Mouse (Mus musculus) midbrain, postnatal 0 days (tissue): Measurements from ENCODE around the gene AU040320. TPM values are rescaled to one million over a fixed set of nuclear protein-coding genes. Genes with fewer than 3 reads are reported as not detected.

Source experiments
- ATAC-seq: fragments of 200-750 bp; cut with Nextera tagmentation; 2 replicates; pipeline ENCODE4 v1.8.0; 2017; ENCODE audit warnings: moderate number of reproducible peaks, mild to moderate bottlenecking, moderate TSS enrichment, moderate library complexity; ENCODE audit not compliant: low FRiP score
- DNase-seq: peaks from one replicate; pipeline ENCODE4 v3.0.0-alpha.2; 2015; ENCODE audit warnings: low spot score
- H3K27ac ChIP-seq: fragments of 300-500 bp; sonication (generic); 2 replicates; pipeline ENCODE4 v1.5.1; 2014; ENCODE audit warnings: low read depth, mild to moderate bottlenecking, low read length, mixed read lengths
- H3K27me3 ChIP-seq: fragments of 300-500 bp; sonication (generic); 2 replicates; pipeline ENCODE4 v1.6.1; 2014; ENCODE audit warnings: low read length, control low read depth, mixed read lengths; ENCODE audit not compliant: insufficient read depth
- H3K36me3 ChIP-seq: fragments of 300-500 bp; sonication (generic); 2 replicates; pipeline ENCODE4 v1.6.1; 2014; ENCODE audit warnings: low read length, control low read depth, mixed read lengths; ENCODE audit not compliant: insufficient read depth
- H3K4me1 ChIP-seq: fragments of 300-500 bp; sonication (generic); 2 replicates; pipeline ENCODE4 v1.6.1; 2014; ENCODE audit warnings: mild to moderate bottlenecking, control low read depth, antibody characterized with exemption, low read length, mixed read lengths; ENCODE audit not compliant: insufficient read depth
- H3K4me2 ChIP-seq: fragments of 300-500 bp; sonication (generic); 2 replicates; pipeline ENCODE4 v1.6.1; 2014; ENCODE audit warnings: low read depth, mild to moderate bottlenecking, low read length, mixed read lengths; ENCODE audit not compliant: poor library complexity, severe bottlenecking
- H3K4me3 ChIP-seq: fragments of 300-500 bp; sonication (generic); 2 replicates; pipeline ENCODE4 v1.5.1; 2014; ENCODE audit warnings: low read depth, mild to moderate bottlenecking, low read length, moderate library complexity
- H3K9ac ChIP-seq: fragments of 300-500 bp; sonication (generic); replicated peaks from 2 replicates; pipeline ENCODE4 v1.6.1; 2014; ENCODE audit warnings: mild to moderate bottlenecking, low read length, moderate library complexity, mixed read lengths; ENCODE audit not compliant: poor library complexity, severe bottlenecking
- H3K9me3 ChIP-seq: fragments of 300-500 bp; sonication (generic); 2 replicates; pipeline ENCODE4 v1.6.1; 2016; ENCODE audit warnings: low read length, control low read depth
- CTCF ChIP-seq: IDR thresholded peaks from 2 replicates; pipeline ENCODE4 v1.5.1; 2016; ENCODE audit warnings: antibody characterized with exemption, mild to moderate bottlenecking
- WGBS: fragments of 180-500 bp; shearing (Covaris S2); extraction: QIAGEN DNeasy Blood & Tissue Kit; methylation state at CpG from one replicate; pipeline ENCODE4 v1.1.7; 2014; 5-methylcytosine and 5-hydroxymethylcytosine counted together
- polyA plus RNA-seq: library from polyadenylated mRNA; unstranded; fragments of >200 nt; fragmentation: Nextera tagmentation; extraction: Ambion mirVana; gene quantifications from 2 replicates; pipeline ENCODE4 v1.2.1, GENCODE M21; 2015
- total RNA-seq: library from RNA; depleted of rRNA; stranded (reverse); fragments of >200 nt; gene quantifications from 2 replicates; pipeline ENCODE4 v1.2.3, GENCODE M21; 2014

Gene AU040320
- total and polyA plus RNA-seq, 2 experiments from 2014 or later: 35.5 to 40.1 TPM

DNA sequence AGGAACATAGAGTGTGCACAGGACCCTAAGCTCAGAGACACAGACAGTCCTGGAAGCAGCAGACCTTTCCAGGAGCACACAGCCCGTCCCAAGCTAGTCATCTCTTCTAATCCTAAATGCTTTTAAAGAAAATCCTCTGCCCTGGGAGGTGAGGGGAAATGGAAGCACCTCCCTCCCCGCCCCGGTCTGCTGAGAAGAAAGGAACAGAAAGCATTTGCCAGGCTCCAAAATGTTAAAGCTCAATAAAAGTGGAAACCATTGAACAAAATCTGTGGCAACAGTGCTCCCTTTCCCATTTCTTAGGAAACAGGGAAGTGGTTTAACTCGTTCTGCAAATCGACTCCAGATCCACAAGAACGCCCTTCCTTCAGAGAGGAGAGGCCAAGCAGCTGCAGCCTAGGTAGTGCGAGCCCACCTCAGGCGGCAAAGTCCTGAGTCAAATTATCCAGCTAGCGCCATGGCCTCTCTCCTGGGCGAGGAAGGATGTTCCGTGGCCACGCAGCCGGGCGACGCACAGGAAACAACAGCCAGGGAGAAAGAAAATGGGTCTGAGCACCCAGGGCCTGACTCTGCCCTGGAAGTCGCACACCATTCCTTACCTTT is 19.2 kb upstream of the AU040320 start:
- no peak overlapping the region for H3K27ac ChIP-seq
- H3K4me3 ChIP-seq: no peak overlapping the region; the same call in 1 of the 2 replicates
- peaks cover 82% of the 10 kb centered on the region for H3K27me3 ChIP-seq
- no peak for ATAC-seq
- TF ChIP-seq CTCF: no peak
- DNase-seq: no peak
- H3K4me2 ChIP-seq: no peak overlapping the region
- H3K4me1 ChIP-seq: 0 out of 2 replicates have a peak, but pooled peaks cover 3% of the 10 kb centered on the region
- H3K9me3 ChIP-seq: no peaks in the 10 kb centered on the region
- no peaks in the 10 kb centered on the region for H3K36me3 ChIP-seq
- no peak overlapping the region for H3K9ac ChIP-seq
- 3% methylated on average over 16 of the region's 16 CpGs for WGBS

- Histone ChIP-seq H3K9me3 (no peaks in the 10 kb centered on the region), H3K4me3 (peak overlapping the region; percentile 29; the same call in 1 of the 2 replicates), H3K36me3 (no peaks in the 10 kb centered on the region), H3K4me1 (0 out of 2 replicates have a peak, but pooled peaks cover 3% of the 10 kb centered on the region), H3K27me3 (peaks cover 87% of the 10 kb centered on the region), H3K4me2 (peak overlapping the region; percentile 41; the same call in 1 of the 2 replicates), H3K9ac (no peak overlapping the region), H3K27ac (no peak overlapping the region)
- TF ChIP-seq CTCF: no peak
- WGBS: 3% methylated on average over 51 of the region's 51 CpGs
- ATAC-seq: no peak
- DNase-seq: no peak
Observed at GRCm38 (mm10) chr4:126734700-126735381, 18.5 kb upstream of the AU040320 start.

DNA sequence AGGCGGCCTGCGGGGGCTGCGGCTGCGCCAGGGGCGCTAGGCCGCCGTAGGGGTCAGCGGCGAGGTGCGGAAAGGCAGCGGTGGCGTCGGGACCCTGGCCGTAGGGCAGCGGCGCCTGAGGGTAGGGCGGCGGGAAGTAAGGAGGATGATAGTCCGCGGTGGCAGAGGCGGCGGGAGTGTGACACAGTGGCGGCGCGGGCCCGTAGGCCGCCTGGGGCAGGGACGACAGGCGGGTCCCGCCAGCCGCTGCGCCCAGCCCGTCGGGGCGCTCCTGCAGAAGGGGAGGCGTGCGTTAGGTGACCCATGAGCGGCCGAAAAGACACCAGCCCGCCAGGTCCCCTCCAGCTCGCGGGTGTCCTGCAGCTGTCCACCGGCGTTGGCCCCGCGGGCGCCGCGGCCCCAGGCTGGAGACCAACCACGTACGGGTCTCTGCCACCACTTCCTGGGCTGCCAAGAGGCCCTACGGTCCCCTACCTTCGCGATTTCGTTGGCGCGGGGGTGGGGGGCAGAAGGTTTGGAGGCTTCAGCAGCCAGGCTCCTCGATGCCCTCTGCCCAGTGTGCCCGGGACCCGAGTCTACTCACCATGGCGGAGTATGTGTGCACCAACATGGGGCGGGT is 17.9 kb upstream of the AU040320 start:
- no peak for TF ChIP-seq CTCF
- Histone ChIP-seq H3K36me3 (no peaks in the 10 kb centered on the region), H3K4me1 (0 out of 2 replicates have a peak, but pooled peaks cover 3% of the 10 kb centered on the region), H3K27me3 (peaks cover 85% of the 10 kb centered on the region), H3K4me3 (peak overlapping the region; percentile 29), H3K9me3 (no peaks in the 10 kb centered on the region), H3K4me2 (peak overlapping the region; percentile 41), H3K9ac (no peak overlapping the region), H3K27ac (no peak overlapping the region)
- DNase-seq (no peak), ATAC-seq (no peak; the same call in 1 of the 2 replicates)
- WGBS: 3% methylated on average over 43 of the region's 62 CpGs

DNA sequence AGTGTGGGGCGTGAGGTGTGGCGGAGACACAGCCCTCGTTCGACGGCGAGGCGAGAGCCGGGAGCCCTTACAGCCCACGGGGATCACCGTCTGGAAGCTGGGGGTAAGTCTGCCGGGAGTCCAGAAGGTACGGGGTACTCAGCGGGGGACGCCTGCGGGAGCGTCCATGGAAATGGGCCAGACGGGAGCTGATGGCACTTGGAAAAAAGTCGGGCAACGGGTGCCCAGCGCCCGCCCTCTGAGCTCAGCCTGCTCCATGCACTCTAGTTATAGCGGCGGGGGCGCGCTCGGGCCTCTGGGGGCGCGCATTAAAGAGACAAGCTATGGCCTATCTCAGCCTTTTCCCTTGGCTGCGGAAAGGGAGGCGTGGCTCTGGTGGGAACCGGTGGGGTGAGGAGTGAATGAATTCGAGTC is 17.3 kb upstream of the AU040320 start, which contains the start of gene Tfap2e:
Gene Tfap2e (minus strand): TSS at position 240 of the 414 bp plus-strand sequence.
- H3K4me2 ChIP-seq: peak within 1 kb of the TSS; percentile 41
- H3K9me3 ChIP-seq: no peaks in the 10 kb centered on the region
- ATAC-seq: no peak; the same call in 1 of the 2 replicates
- WGBS: under 1% methylated on average over 29 of the region's 32 CpGs
- H3K36me3 ChIP-seq: no peaks in the 10 kb centered on the region
- DNase-seq: peak; percentile 36
- no peak for TF ChIP-seq CTCF
- no peak within 1 kb of the TSS for H3K9ac ChIP-seq
- H3K4me3 ChIP-seq: peak within 1 kb of the TSS; percentile 29
- 0 out of 2 replicates have a peak, but pooled peaks cover 3% of the 10 kb centered on the region for H3K4me1 ChIP-seq
- H3K27me3 ChIP-seq: peaks cover 80% of the 10 kb centered on the region
- H3K27ac ChIP-seq: no peak within 1 kb of the TSS

DNA sequence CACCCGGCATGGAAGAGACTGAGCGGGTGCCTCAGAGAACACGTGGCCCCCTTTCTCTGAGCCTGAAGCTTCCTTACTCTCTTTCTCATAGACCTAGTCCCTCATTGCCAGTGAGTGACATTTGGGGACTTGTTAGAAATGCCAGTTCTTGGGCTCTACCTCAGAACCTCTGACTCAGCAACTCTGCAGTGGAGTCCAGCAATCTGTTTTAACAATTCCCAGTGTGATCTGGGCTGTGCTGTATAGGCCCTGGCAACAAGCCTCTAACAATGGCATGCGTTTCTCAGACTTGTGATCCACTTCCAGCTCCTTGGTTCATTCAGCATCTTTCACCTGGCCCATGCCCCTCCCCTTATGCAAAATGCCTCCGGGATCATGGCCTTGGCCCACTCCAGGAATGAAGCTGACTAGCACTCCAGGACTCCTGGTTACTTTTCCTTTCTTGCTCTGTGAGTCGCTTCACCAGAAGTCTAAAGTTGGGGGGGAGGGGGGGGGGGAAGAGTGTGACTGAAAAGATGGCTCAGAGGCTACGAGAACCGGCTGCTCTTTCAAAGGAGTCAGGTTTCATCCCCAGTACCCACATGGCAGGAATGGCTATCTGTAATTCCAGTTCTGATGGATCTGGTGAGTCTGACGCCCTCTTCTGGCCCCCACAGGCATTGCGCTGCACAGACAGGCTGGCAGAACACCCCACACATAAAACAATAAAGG is 13.2 kb upstream of the AU040320 start:
- WGBS: 13% methylated on average over 10 of the region's 10 CpGs
- Histone ChIP-seq H3K27me3 (peaks cover 49% of the 10 kb centered on the region), H3K36me3 (peaks cover 17% of the 10 kb centered on the region), H3K4me1 (0 out of 2 replicates have a peak, but pooled peaks cover 3% of the 10 kb centered on the region), H3K4me3 (no peak overlapping the region), H3K4me2 (no peak overlapping the region), H3K9ac (no peak overlapping the region), H3K27ac (no peak overlapping the region), H3K9me3 (no peaks in the 10 kb centered on the region)
- DNase-seq: no peak
- TF ChIP-seq CTCF: peak; percentile 52
- ATAC-seq: no peak
